Mouse (Mus musculus): ENCODE measurements at regions not wholly inside any gene's neighbourhood (a gene's known extent, or its start where the extent isn't known, plus 50 kb on each side); places are given as distances from the start of the nearest gene placed in this dataset.

DNA sequence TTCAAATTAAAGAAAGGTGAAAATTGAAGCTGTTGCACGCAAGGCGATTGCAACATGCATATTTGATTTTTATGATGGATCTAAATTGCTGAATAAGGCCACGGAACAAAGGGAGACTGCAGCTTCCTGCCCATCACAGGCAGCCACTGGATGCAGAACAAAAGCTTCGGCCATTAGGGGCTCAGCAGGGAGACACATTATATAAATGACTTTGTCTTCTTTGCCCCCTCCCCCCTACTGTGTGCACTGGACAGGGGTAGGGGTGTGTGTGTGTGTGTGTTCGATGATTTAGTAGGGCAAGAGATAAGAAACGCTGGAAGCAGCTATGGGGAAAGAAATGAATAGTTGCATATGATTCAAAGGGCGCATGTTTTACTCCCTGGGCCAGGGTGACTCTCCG lies 481.2 kb upstream of the Pmfbp1 start:
- H3K27ac ChIP-seq (replicated peaks) = peak overlapping the region; percentile 44; the same call in 1 of the 2 replicates
- no peaks in the 10 kb centered on the region for H3K36me3 ChIP-seq (replicated peaks)
- H3K9me3 ChIP-seq = no peaks in the 10 kb centered on the region
- no peak for DNase-seq (ENCODE audit: low spot score)
- WGBS = 44% methylated on average over 8 of the region's 8 CpGs
- H3K27me3 ChIP-seq (replicated peaks; ENCODE audit: low read depth, poor library complexity, severe bottlenecking) = no peaks in the 10 kb centered on the region
- peaks cover 12% of the 10 kb centered on the region for H3K4me1 ChIP-seq
- no peak overlapping the region for H3K4me3 ChIP-seq

DNA sequence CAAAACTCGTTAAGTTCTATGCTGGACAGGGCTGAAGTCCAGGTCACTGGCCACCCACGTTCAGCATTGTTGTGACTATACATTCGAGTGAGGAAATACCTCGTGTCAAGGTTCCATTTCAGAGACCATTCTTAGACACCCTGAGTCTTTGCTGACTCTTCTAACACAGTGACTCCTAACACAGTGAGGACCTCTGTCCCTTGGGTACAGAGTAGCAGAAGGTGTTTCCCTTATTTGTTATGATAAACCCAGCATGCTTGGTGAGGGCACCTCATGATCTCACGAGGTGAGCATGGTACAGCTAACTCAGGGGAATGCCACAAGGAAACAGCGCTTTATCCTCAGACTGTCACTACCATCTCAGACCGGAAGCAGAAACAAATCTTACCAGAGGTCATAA lies 480.2 kb upstream of the Pmfbp1 start:
- Histone ChIP-seq H3K27ac (replicated peaks) (no peak overlapping the region), H3K9me3 (no peaks in the 10 kb centered on the region), H3K36me3 (replicated peaks) (no peaks in the 10 kb centered on the region), H3K27me3 (replicated peaks; ENCODE audit: low read depth, poor library complexity, severe bottlenecking) (no peaks in the 10 kb centered on the region), H3K4me3 (no peak overlapping the region), H3K4me1 (peaks cover 12% of the 10 kb centered on the region)
- 65% methylated on average over 7 of the region's 7 CpGs for WGBS
- no peak for DNase-seq (ENCODE audit: low spot score)

- Histone ChIP-seq H3K4me1 (peaks cover 12% of the 10 kb centered on the region), H3K27ac (replicated peaks) (0 out of 2 replicates have a peak overlapping the region, but pooled peaks have one; percentile 8), H3K9me3 (no peaks in the 10 kb centered on the region), H3K4me3 (no peak overlapping the region), H3K36me3 (replicated peaks) (no peaks in the 10 kb centered on the region), H3K27me3 (replicated peaks; ENCODE audit: low read depth, poor library complexity, severe bottlenecking) (no peaks in the 10 kb centered on the region)
- DNase-seq (ENCODE audit: low spot score) = peak; percentile 70
- 63% methylated on average over 7 of the region's 7 CpGs for WGBS
These were observed 479.1 kb upstream of the Pmfbp1 start for GRCm38 (mm10) chr8:109014746-109015145.

DNA sequence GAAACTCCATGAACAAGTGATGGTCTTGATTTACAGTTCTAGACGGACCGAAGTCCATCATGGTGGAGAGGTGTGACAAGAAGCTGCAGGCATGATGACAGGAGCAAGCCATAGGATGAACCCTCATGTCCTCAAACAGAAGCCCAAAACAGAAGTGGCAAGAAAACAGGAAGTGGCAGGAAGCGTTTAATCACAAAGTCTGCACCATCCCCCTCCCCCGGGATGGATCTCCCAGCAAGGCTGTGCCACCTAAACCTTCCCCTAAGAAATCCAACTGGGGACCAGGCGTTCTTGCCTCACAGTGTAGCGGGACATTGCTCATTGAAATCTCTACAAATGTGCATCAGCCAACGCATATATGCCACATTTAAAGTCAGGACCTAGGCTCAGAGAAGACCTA lies 474.3 kb upstream of the Pmfbp1 start:
- Histone ChIP-seq H3K9me3 (no peaks in the 10 kb centered on the region), H3K36me3 (replicated peaks) (no peaks in the 10 kb centered on the region), H3K4me3 (no peak overlapping the region), H3K27me3 (replicated peaks; ENCODE audit: low read depth, poor library complexity, severe bottlenecking) (no peaks in the 10 kb centered on the region), H3K27ac (replicated peaks) (no peak overlapping the region), H3K4me1 (0 out of 2 replicates have a peak, but pooled peaks cover 7% of the 10 kb centered on the region)
- 82% methylated on average over 7 of the region's 7 CpGs for whole genome bisulfite sequencing
- no peak for DNase-seq (ENCODE audit: low spot score)

DNA sequence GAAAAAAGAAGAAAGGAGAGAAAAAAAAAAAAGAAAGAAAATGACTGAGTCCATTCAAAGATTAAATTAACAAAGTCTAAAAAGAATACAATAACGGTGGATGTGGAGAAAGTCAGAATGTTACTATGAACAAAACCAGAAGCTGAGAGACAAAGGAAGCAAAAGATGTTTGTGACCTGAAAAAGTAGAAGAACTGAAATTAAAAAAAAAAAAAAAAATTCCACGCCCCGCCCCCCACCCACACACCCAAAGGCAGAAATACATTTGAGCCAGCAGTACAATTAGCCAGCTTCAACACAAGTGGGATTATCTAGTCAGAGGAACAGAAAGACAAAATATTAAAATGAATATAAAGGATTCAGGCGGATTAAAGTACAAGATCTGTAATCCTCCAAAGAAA lies 473.7 kb upstream of the Pmfbp1 start:
- WGBS = 95% methylated on average over 4 of the region's 4 CpGs
- 0 out of 2 replicates have a peak, but pooled peaks cover 5% of the 10 kb centered on the region for H3K4me1 ChIP-seq
- H3K4me3 ChIP-seq = no peak overlapping the region
- DNase-seq (ENCODE audit: low spot score) = no peak
- H3K9me3 ChIP-seq = no peaks in the 10 kb centered on the region
- no peaks in the 10 kb centered on the region for H3K36me3 ChIP-seq (replicated peaks)
- no peak overlapping the region for H3K27ac ChIP-seq (replicated peaks)
- no peaks in the 10 kb centered on the region for H3K27me3 ChIP-seq (replicated peaks; ENCODE audit: low read depth, poor library complexity, severe bottlenecking)

DNA sequence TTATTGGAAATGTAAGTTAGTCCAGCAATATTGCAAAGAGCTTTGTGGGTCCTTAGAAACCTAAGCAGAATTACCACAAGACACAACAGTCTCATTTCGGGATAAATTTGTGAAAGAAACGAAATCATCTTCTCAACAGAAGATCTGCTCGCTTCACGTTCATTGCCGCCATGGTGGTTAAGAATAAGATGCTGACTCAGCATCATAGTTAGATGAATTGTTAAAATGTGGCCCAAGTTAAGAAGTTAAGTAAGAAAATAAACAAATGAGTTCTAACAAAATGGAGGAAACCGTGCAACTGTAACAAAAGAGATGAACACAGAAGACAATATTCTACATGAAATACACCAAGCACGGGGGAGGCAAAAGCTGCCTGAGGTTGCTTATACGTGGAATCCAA lies 465.9 kb upstream of the Pmfbp1 start:
- no peaks in the 10 kb centered on the region for H3K4me1 ChIP-seq
- H3K9me3 ChIP-seq = no peaks in the 10 kb centered on the region
- 90% methylated on average over 8 of the region's 8 CpGs for WGBS
- H3K36me3 ChIP-seq (replicated peaks) = no peaks in the 10 kb centered on the region
- no peak overlapping the region for H3K4me3 ChIP-seq
- no peak overlapping the region for H3K27ac ChIP-seq (replicated peaks)
- H3K27me3 ChIP-seq (replicated peaks; ENCODE audit: low read depth, poor library complexity, severe bottlenecking) = no peaks in the 10 kb centered on the region
- no peak for DNase-seq (ENCODE audit: low spot score)

DNA sequence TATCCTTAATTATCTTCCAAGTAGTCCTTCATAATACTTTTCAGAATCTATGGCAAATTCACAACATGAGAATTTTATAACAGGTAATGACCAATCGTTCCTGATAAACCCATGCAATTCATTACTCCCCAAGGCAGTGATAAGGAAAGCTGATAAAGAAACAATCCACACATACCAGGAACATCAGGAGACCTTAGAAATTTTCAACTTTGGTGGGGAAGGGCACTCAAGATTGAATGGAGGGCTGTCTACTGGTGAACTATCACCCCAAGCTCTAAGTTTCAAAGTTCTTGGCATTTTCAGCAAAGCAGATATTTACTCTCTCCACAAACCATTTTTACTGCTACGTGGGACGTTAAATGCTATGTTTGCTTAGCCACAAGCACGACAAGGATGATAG lies 440.2 kb upstream of the Pmfbp1 start:
- H3K27ac ChIP-seq (replicated peaks) = no peak overlapping the region
- H3K4me3 ChIP-seq = no peak overlapping the region
- 89% methylated on average over 4 of the region's 4 CpGs for WGBS
- H3K27me3 ChIP-seq (replicated peaks; ENCODE audit: low read depth, poor library complexity, severe bottlenecking) = no peaks in the 10 kb centered on the region
- peaks cover 7% of the 10 kb centered on the region; the same call in 1 of the 2 replicates for H3K9me3 ChIP-seq
- no peaks in the 10 kb centered on the region for H3K36me3 ChIP-seq (replicated peaks)
- no peaks in the 10 kb centered on the region for H3K4me1 ChIP-seq
- DNase-seq (ENCODE audit: low spot score) = no peak

- Histone ChIP-seq H3K9me3 (no peaks in the 10 kb centered on the region), H3K4me1 (no peaks in the 10 kb centered on the region), H3K4me3 (no peak overlapping the region), H3K27ac (replicated peaks) (no peak overlapping the region), H3K27me3 (replicated peaks; ENCODE audit: low read depth, poor library complexity, severe bottlenecking) (no peaks in the 10 kb centered on the region), H3K36me3 (replicated peaks) (no peaks in the 10 kb centered on the region)
- 87% methylated on average over 5 of the region's 5 CpGs for WGBS
- DNase-seq (ENCODE audit: low spot score) = no peak
These were observed 434.7 kb upstream of the Pmfbp1 start for GRCm38 (mm10) chr8:109059152-109059551.

- H3K4me3 ChIP-seq = no peak overlapping the region
- no peak overlapping the region for H3K27ac ChIP-seq (replicated peaks)
- H3K9me3 ChIP-seq = peaks cover 3% of the 10 kb centered on the region; the same call in 1 of the 2 replicates
- H3K36me3 ChIP-seq (replicated peaks) = no peaks in the 10 kb centered on the region
- no peaks in the 10 kb centered on the region for H3K4me1 ChIP-seq
- no peak for DNase-seq (ENCODE audit: low spot score)
- H3K27me3 ChIP-seq (replicated peaks; ENCODE audit: low read depth, poor library complexity, severe bottlenecking) = no peaks in the 10 kb centered on the region
These were observed 431.5 kb upstream of the Pmfbp1 start for GRCm38 (mm10) chr8:109062376-109062775.

GRCm38 (mm10) chr8:109073715-109074114 lies 420.1 kb upstream of the Pmfbp1 start:
- 92% methylated on average over 4 of the region's 4 CpGs for WGBS
- no peak overlapping the region for H3K27ac ChIP-seq (replicated peaks)
- no peak overlapping the region for H3K4me3 ChIP-seq
- no peaks in the 10 kb centered on the region for H3K27me3 ChIP-seq (replicated peaks; ENCODE audit: low read depth, poor library complexity, severe bottlenecking)
- H3K9me3 ChIP-seq = peaks cover 9% of the 10 kb centered on the region; the same call in 1 of the 2 replicates
- no peaks in the 10 kb centered on the region for H3K36me3 ChIP-seq (replicated peaks)
- H3K4me1 ChIP-seq = peaks cover 7% of the 10 kb centered on the region
- no peak for DNase-seq (ENCODE audit: low spot score)

- Histone ChIP-seq H3K36me3 (replicated peaks) (no peaks in the 10 kb centered on the region), H3K27me3 (replicated peaks; ENCODE audit: low read depth, poor library complexity, severe bottlenecking) (no peaks in the 10 kb centered on the region), H3K4me1 (peaks cover 7% of the 10 kb centered on the region), H3K4me3 (peak overlapping the region; percentile 59), H3K9me3 (peaks cover 9% of the 10 kb centered on the region; the same call in 1 of the 2 replicates), H3K27ac (replicated peaks) (peak overlapping the region; percentile 66)
- WGBS = 15% methylated on average over 12 of the region's 12 CpGs
- DNase-seq (ENCODE audit: low spot score) = peak; percentile 82
These were observed 418.8 kb upstream of the Pmfbp1 start for GRCm38 (mm10) chr8:109075006-109075405.

DNA sequence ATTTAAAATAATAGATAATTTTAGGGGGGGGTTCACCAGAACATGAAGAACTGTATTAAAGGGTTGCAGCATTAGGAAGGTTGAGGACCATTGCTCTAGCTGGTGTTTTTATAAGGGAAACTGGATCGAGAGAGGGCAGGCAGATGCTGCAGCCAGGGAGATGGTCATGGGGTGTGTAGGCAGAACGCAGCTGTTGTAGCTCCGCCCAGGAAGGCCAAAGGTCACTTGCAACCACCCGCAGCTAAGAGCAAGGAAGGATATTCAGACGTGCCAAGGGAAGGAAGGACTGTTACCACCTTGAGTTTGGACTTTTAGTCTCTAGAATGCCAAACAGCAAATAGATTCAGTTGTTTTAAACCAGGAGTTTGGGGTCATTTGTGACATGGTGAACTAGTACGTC lies 414.6 kb upstream of the Pmfbp1 start:
- Histone ChIP-seq H3K9me3 (peaks cover 9% of the 10 kb centered on the region; the same call in 1 of the 2 replicates), H3K27me3 (replicated peaks; ENCODE audit: low read depth, poor library complexity, severe bottlenecking) (no peaks in the 10 kb centered on the region), H3K36me3 (replicated peaks) (no peaks in the 10 kb centered on the region), H3K4me3 (no peak overlapping the region), H3K27ac (replicated peaks) (no peak overlapping the region), H3K4me1 (peaks cover 7% of the 10 kb centered on the region)
- no peak for DNase-seq (ENCODE audit: low spot score)
- 45% methylated on average over 6 of the region's 6 CpGs for WGBS

GRCm38 (mm10) chr8:109081295-109081694 lies 412.5 kb upstream of the Pmfbp1 start:
- WGBS = 77% methylated on average over 5 of the region's 5 CpGs
- H3K36me3 ChIP-seq (replicated peaks) = no peaks in the 10 kb centered on the region
- H3K4me1 ChIP-seq = no peaks in the 10 kb centered on the region; the same call in 1 of the 2 replicates
- no peaks in the 10 kb centered on the region for H3K27me3 ChIP-seq (replicated peaks; ENCODE audit: low read depth, poor library complexity, severe bottlenecking)
- H3K27ac ChIP-seq (replicated peaks) = no peak overlapping the region
- H3K9me3 ChIP-seq = peaks cover 7% of the 10 kb centered on the region; the same call in 1 of the 2 replicates
- H3K4me3 ChIP-seq = no peak overlapping the region
- no peak for DNase-seq (ENCODE audit: low spot score)

- no peaks in the 10 kb centered on the region for H3K36me3 ChIP-seq (replicated peaks)
- DNase-seq (ENCODE audit: low spot score) = no peak
- no peaks in the 10 kb centered on the region for H3K4me1 ChIP-seq
- no peak overlapping the region for H3K27ac ChIP-seq (replicated peaks)
- no peaks in the 10 kb centered on the region for H3K27me3 ChIP-seq (replicated peaks; ENCODE audit: low read depth, poor library complexity, severe bottlenecking)
- WGBS = 93% methylated on average over 7 of the region's 7 CpGs
- no peak overlapping the region for H3K4me3 ChIP-seq
- no peaks in the 10 kb centered on the region for H3K9me3 ChIP-seq
These were observed 408.7 kb upstream of the Pmfbp1 start for GRCm38 (mm10) chr8:109085134-109085533.

All from embryonic facial prominence, embryonic 10.5 days (tissue).